Mouse (Mus musculus) cerebellum, adult 11 months (tissue): Measurements from ENCODE around the gene Palm2.

Experiments used
- DNase-seq: peaks from one replicate; pipeline ENCODE4 v3.0.0; 2022

Gene Palm2

GRCm38 (mm10) chr4:57569711-57570110 lies 135.7 kb downstream of the Palm2 start:
- no peak for DNase-seq

GRCm38 (mm10) chr4:57570229-57570628 lies 136.2 kb downstream of the Palm2 start:
- DNase-seq = no peak

DNA sequence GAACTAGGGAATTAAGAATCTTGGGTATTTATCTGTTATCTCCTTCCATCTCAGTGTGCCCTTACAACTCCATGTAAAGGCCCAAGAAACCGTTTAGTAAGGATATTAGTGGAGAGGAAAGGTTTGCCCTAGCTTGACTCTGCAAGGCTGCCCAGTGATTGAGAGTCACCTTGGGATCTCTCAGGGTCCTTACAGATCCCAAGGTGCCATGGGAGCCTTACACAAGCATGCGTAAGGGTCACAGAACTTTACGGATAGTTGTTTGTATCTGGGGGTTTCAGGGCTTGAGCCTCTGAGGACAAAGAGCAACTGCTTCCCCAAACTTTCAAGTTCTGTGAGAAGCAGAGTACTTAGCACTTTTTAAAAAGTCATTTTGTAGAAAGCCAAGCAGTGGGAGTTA lies 140.1 kb downstream of the Palm2 start:
- DNase-seq = no peak

DNA sequence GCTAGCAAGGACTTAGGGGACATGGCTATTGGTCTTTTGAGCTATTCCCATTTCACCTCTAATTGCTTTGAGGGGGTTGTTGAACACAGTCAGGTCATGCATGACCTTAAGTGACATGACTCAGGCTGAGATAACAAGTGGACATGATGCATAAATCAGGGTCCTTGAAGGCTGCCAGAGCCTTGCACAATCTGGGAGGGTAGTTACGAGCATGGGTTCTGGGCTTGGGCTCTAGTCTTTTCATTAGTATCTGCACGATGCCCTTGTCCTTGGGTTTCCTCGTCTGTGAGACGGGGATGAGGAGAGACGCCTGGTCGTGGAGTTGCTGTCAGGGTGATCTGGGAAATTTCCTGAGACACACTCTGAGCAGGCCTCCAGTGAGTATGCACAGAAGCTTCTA lies 140.6 kb downstream of the Palm2 start:
- no peak for DNase-seq

GRCm38 (mm10) chr4:57575686-57576085 lies 141.6 kb downstream of the Palm2 start:
- no peak for DNase-seq

DNA sequence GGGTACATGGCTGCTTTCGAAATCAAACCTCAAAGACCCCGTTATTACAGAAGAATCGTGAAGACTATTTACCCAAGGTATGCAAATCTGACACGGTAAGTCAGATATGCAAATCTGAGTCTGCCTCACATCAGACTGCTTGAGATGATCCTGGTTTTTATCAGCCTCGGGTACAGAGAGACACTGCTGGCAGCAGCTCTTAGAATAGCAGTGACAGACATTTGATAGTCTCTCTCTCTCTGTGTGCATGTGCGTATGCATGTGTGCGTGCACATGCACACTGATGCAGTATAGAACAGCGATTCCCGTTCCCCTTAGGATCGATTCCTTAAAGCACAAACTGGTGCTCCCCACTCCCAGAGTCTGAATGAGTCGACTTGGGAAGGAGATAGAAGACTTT lies 142.0 kb downstream of the Palm2 start:
- no peak for DNase-seq

- DNase-seq = no peak
Measured at GRCm38 (mm10) chr4:57579683-57580082, 145.6 kb downstream of the Palm2 start.

DNA sequence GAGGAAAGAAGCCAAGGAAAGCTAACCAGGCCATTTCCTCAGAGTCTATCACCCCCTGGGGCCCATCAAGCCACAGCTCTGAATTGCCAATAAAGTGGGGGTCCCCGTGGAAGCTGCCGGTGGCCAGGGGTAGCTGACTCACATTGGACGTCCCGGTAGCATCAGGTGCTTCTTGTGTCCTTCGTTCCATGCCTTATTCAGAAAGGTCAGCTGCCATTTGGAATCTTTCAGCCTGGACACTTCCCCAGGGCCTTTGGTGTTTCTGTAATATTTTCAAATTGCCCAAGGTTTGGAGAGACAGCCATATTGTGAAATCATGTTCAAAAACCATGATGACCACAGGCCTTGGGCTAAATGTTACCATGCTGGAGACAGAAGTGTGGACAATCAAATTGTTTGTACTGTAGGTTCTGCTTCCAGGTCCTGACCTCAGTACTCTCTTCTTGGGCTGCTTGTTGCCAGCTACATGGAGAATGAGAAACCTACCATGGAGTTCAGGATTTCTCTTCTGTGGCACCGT lies 151.3 kb downstream of the Palm2 start:
- DNase-seq = no peak

DNA sequence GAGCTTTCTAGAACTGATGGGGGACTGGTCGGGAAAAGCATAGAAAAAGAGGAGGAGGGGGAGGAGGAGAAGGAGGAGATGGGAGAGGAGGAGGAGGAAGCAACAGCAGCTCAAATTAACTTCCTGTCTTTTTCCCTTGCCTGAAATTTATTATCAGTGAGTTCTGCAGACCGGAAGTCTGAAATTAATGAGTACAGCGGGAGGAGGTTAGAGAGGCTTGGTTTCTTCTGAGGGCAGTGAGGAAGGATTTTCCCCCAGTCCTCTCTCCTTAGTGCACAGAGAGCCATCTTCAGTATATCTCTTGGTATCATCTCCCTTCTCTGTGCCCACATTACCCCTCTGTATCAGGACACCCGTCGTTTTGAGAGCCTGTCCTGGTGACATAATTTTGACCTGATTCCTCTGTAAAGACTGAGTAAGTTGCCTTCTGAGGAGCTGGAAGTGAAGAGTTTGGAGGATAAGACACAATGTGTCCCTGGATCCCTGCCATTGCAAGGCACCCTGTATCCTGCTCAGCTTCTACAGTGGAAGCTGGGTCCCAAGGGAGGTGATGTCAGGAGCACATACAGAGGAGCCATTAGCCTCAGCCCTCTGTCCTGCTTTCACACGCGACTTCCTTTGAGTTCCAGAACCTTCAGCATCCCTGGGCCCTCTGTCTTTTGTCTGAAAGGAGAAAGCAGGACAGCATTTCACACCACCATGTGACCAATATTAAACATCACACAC lies 153.0 kb downstream of the Palm2 start:
- DNase-seq = no peak

GRCm38 (mm10) chr4:57588356-57588755 lies 154.3 kb downstream of the Palm2 start:
- DNase-seq = no peak

DNA sequence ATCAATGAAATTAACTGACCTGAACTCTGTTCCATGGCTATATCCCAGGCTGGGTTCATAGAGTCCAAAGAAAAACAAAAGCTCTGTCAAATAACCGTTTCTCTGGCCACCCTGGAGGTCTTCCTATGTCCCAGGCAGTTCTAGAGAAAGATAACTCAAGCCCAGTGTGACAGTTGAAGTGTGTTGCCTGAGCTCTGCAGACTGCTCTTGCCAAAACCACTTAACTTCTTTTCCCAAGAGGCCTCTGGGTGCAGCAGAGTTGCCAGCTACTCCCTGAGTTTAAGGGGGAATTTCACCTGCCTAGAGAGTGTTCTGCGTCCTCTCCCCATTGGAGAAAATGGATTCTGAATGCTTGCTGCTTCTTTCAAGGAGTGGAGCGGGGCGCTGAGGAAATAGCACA lies 158.7 kb downstream of the Palm2 start:
- no peak for DNase-seq

DNA sequence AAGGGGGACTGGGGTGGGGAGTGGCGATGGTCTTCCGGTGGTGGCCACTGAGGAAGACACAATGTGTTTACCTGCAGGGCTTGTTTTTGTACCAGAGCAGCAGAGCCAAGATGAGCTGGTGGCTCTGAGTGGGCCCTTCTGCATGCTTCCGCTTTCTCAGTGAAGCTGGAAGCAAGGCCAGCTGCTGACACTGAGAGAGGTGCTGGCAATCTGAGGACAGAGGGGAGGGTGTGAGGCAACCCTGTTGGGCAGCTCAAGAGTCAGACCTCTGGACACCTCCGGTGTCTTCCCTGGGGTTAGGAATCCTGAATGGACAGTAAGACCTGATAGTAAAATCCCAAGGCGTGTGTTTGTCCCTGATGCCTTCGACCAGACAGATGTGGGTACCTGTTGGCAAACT lies 165.9 kb downstream of the Palm2 start:
- DNase-seq = no peak

DNA sequence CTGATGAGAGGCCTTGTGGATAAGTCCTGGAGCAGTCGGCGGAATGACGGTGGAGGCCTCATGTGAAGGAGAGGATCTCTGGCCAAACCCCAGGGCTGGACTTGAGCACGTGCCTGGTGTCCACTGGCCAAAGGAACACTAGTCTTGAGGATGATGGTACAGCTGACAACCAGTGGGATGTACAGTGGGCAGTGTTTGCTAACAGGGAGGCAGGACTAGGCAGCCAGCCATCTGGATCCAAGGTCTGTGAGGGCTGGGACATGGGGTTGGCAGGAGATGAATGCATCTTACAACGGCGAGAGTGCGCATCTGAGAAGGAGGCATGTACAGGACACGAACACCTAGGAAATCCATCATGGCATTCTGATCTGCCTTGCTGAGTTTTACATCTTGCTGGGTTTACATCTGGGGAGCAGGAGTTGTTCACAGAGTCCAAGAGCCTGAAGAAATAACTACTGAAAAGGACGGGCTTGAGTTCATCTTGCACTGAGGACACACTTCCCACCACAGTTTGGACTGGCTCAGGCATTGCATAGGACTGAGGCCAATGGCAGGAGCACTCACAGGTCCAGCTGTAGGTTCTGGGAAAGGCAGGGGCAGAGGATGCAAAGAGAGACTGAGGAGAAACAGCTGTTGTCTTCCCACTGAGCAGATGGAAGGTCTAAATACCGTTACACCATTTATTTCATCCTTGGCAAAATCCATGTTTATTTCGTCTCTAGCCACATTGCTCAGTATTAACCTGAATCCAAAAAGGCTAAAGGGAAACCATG lies 166.8 kb downstream of the Palm2 start:
- no peak for DNase-seq

GRCm38 (mm10) chr4:57601458-57601835 lies 167.4 kb downstream of the Palm2 start:
- DNase-seq = no peak

GRCm38 (mm10) chr4:57601903-57602617 lies 168.0 kb downstream of the Palm2 start:
- peak; percentile 44 for DNase-seq

GRCm38 (mm10) chr4:57606258-57606657 lies 172.2 kb downstream of the Palm2 start:
- DNase-seq = no peak

DNA sequence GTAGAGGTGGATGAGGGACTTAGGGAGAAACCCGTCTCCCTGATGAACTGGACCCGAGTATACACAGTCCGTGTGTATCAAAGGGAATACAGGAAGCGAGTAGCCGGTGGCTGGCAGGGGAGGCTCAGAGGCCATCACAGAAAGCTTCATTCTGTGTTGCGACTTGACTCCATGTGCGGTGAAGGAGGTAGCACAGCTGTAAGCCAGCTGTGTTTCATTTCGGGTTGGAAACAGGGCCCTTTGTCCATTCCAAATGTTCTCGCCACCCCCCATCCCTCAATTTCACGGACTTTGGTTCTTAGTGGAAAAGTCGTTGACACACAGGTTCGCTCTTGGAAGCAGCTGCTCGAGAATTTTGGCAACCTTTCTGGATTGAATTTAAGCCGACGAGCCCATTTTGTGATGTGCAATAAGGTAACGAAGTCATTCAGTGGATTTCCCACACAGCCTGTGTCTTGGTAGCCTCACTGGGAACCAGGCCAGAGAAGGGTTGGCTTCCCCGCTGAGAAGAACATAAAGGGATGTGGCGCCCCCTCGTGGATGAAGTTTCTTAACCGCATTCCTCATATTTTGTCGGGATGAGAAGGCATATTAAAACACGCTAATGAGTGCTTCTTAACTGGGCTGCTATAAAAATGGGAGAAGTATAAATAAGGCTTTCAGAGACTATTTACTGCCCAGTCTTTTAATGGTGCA lies 173.3 kb downstream of the Palm2 start:
- peak; percentile 83 for DNase-seq

GRCm38 (mm10) chr4:57611303-57612077 lies 177.4 kb downstream of the Palm2 start:
- no peak for DNase-seq

DNA sequence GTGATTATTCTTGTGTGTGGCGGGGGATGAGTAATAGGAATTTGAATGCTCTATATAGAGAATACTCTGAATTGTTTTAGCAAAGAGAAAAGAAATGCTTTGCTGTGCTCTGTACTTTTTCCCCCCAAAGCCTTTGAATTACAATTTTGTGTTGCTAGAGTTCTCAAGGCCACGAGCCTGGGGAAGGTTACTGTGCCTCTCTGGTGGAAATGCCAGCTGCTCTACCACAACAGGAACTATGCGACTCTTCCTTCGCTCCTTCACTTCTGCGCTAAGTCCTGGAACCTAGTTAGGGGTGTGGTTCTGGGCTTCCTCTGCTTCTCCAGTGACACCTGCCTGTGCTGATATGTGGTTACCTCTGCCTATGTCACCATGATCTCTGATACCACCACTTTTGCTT lies 178.7 kb downstream of the Palm2 start:
- no peak for DNase-seq

DNA sequence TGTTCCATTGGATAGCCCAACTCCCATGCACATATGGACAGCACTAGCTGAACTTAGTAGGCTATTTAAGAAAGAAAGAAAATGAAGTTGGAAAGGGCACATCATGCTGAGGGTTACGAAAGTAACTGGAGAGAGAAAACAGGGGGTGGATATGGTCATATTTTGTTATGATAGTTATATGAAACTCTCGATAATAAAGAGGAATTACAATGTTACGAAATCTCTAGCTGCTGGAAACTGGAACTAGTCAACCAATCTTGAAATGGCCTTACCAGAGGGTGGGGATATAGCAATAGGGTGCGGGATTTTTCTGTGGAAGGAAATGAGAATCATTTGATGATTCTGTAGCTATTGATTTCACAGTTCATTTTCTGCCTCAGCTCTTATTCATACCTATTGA lies 180.6 kb downstream of the Palm2 start:
- no peak for DNase-seq

DNA sequence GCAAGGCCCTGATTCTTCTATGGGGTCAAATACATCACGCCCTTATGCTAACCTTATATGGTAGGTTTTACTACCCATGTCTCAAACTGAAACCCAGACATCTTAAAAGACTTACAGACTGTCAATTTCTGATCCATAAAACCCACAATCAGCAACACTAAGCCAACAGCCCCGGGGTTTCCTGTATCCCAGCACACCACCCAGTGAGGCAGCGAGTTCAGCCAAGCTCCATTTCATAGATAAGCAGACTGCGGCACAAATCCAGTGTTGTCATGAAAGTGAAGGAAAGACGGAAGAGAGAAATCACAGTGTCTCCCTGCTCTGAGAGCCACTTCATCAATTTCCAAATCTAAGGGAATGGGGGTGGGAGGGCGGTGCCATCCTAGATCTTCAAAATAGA lies 184.7 kb downstream of the Palm2 start:
- DNase-seq = no peak

- no peak for DNase-seq
Measured at GRCm38 (mm10) chr4:57622816-57623215, 188.8 kb downstream of the Palm2 start.
